Mouse (Mus musculus) hindbrain, postnatal 0 days (tissue): Measurements from ENCODE around the gene Cwc15. TPM values are rescaled to one million over a fixed set of nuclear protein-coding genes. Genes with fewer than 3 reads are reported as not detected.

Experiments
- ATAC-seq: fragments of 200-750 bp; cut with Nextera tagmentation; 2 replicates; pipeline ENCODE4 v1.8.0; 2017; ENCODE audit warnings: mild to moderate bottlenecking, moderate TSS enrichment, moderate library complexity
- DNase-seq: peaks from one replicate; pipeline ENCODE4 v3.0.0-alpha.2; 2015; ENCODE audit warnings: low spot score
- H3K27ac ChIP-seq: fragments of 300-500 bp; sonication (generic); 2 replicates; pipeline ENCODE4 v1.5.1; 2014; ENCODE audit warnings: mild to moderate bottlenecking
- H3K27me3 ChIP-seq: fragments of 300-500 bp; sonication (generic); 2 replicates; pipeline ENCODE4 v1.6.1; 2014; ENCODE audit warnings: low read length, mixed read lengths; ENCODE audit not compliant: insufficient read depth
- H3K36me3 ChIP-seq: fragments of 300-500 bp; sonication (generic); 2 replicates; pipeline ENCODE4 v1.6.1; 2014; ENCODE audit warnings: low read length, mixed read lengths; ENCODE audit not compliant: insufficient read depth
- H3K4me1 ChIP-seq: fragments of 300-500 bp; sonication (generic); 2 replicates; pipeline ENCODE4 v1.6.1; 2014; ENCODE audit warnings: antibody characterized with exemption, low read length, mixed read lengths; ENCODE audit not compliant: insufficient read depth
- H3K4me2 ChIP-seq: fragments of 300-500 bp; sonication (generic); 2 replicates; pipeline ENCODE4 v1.6.1; 2014; ENCODE audit warnings: low read depth, mild to moderate bottlenecking, low read length, moderate library complexity, mixed read lengths
- H3K4me3 ChIP-seq: fragments of 300-500 bp; sonication (generic); 2 replicates; pipeline ENCODE4 v1.5.1; 2014; ENCODE audit warnings: low read length
- H3K9ac ChIP-seq: fragments of 300-500 bp; sonication (generic); replicated peaks from 2 replicates; pipeline ENCODE4 v1.6.1; 2014; ENCODE audit warnings: mild to moderate bottlenecking, low read length, moderate library complexity, mixed read lengths
- H3K9me3 ChIP-seq: fragments of 300-500 bp; sonication (generic); 2 replicates; pipeline ENCODE4 v1.6.1; 2016; ENCODE audit warnings: low read length, mixed read lengths
- CTCF ChIP-seq: IDR thresholded peaks from 2 replicates; pipeline ENCODE4 v1.5.1; 2016; ENCODE audit warnings: antibody characterized with exemption, control low read depth, low read depth
- WGBS: fragments of 180-500 bp; shearing (Covaris S2); extraction: QIAGEN DNeasy Blood & Tissue Kit; methylation state at CpG from one replicate; pipeline ENCODE4 v1.1.7; 2014; 5-methylcytosine and 5-hydroxymethylcytosine counted together
- polyA plus RNA-seq: library from polyadenylated mRNA; unstranded; fragments of >200 nt; fragmentation: Nextera tagmentation; extraction: Ambion mirVana; gene quantifications from 2 replicates; pipeline ENCODE4 v1.2.1, GENCODE M21; 2015
- total RNA-seq: library from RNA; depleted of rRNA; stranded (reverse); fragments of >200 nt; gene quantifications from 2 replicates; pipeline ENCODE4 v1.2.3, GENCODE M21; 2014

Gene Cwc15
- total and polyA plus RNA-seq, 2 experiments from 2014 or later: 24.4 to 139 TPM

DNA sequence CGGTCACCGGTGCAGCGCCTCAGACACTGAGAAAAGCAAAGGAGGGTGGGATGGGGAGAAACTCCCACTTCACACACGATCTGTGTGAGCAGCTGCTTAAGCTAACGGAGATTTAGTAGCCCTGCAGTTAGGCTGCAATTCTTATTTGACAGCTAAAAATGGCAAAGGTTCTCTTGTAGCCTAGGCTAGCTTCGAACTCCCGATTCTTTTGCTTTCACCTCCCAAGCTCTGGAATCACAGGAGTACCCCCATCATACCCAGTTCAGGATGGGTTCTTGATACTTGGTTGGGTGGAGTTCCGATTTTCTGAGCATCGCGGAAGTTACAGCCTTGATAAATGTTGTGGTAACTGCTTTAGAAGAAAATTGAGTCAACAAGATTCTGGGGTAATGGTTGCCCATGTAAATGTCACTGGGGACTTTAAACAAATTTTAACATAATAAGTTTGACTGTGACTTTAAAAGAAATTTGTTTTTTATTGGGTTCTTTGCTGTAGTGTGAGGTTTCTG lies 553 bp downstream of the Cwc15 start:
- peak overlapping the region; percentile 80 for H3K27ac ChIP-seq
- peak overlapping the region; percentile 87 for H3K4me3 ChIP-seq
- no peak for DNase-seq
- no peaks in the 10 kb centered on the region for H3K27me3 ChIP-seq
- no peak for ATAC-seq
- H3K4me1 ChIP-seq: no peaks in the 10 kb centered on the region
- H3K9ac ChIP-seq: peak overlapping the region; percentile 89
- peak overlapping the region; percentile 59 for H3K4me2 ChIP-seq
- no peaks in the 10 kb centered on the region for H3K9me3 ChIP-seq
- TF ChIP-seq CTCF: no peak
- 6% methylated on average over 10 of the region's 10 CpGs for WGBS
- peaks cover 31% of the 10 kb centered on the region for H3K36me3 ChIP-seq

DNA sequence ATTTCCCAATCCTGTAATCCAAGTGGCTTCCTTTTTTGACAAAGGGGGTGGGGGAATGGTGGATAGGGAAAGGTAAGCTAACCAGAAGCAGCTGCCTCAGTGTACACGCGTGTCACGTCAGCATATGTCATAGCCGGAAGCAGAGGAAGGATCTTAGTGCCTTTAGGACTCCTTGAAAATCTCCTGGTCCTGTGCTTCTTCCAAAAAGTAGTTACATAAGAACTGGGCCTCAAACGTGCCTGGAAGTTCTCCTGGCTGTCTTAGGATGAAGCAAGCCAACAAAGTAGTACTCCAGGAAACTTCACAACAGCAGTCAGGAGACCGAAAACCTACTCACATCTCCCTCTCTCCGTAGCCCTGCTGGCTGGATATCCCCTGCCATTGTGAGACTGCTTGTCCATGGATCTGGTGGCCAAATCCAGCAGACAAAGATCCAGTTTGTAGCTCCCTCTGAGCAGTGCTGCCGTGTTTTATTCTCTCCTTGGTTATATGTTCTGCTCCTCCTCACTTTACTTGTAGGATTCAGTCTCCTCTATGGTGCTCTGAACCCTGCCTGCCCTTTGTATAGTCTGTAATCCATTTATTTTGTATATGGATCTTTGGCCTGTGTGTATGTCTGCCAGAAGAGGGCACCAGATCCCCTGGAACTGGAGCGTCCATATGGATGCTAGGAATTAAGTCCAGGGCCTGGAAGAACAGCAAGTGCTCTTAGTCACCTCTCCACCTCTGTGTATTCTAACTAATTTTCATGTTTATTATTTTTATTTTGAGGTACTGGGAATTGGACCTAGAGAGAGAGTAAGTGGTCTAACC lies 12.4 kb downstream of the Cwc15 start:
- Histone ChIP-seq H3K4me3 (no peak overlapping the region), H3K4me2 (no peak overlapping the region), H3K27ac (no peak overlapping the region), H3K27me3 (no peaks in the 10 kb centered on the region), H3K36me3 (peaks cover 21% of the 10 kb centered on the region), H3K9ac (no peak overlapping the region), H3K4me1 (no peaks in the 10 kb centered on the region), H3K9me3 (no peaks in the 10 kb centered on the region)
- ATAC-seq (peak; percentile 80), DNase-seq (peak; percentile 75)
- WGBS: 78% methylated on average over 9 of the region's 9 CpGs
- peak; percentile 84 for TF ChIP-seq CTCF

DNA sequence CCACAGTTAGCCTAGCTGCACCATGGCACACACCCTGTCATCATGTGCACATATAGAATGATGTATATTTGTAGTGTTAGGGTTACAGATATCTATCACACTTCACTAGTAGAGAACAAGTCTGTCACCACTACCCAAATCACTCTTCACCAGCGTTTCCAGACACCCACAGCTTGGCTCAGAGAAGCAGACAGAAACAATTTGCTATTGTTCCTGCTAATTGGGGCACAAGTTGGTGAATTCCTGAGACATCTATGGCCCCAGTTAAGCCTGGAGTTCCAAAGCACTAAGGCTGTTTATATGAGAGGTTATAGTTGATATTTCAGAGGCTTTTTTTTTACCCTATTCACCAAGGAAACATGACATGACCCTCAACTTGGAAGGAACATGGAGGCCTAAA lies 16.9 kb downstream of the Cwc15 start:
- H3K4me2 ChIP-seq: no peak overlapping the region
- no peak for ATAC-seq

GRCm38 (mm10) chr9:14518105-14518504 lies 17.7 kb downstream of the Cwc15 start:
- Histone ChIP-seq H3K4me2 (no peak overlapping the region), H3K9me3 (no peaks in the 10 kb centered on the region), H3K27me3 (no peaks in the 10 kb centered on the region), H3K4me3 (no peak overlapping the region), H3K9ac (no peak overlapping the region), H3K36me3 (no peaks in the 10 kb centered on the region), H3K4me1 (no peaks in the 10 kb centered on the region), H3K27ac (no peak overlapping the region)
- 78% methylated on average over 3 of the region's 3 CpGs for WGBS
- TF ChIP-seq CTCF: no peak
- DNase-seq (no peak), ATAC-seq (no peak)

More for the DNA sequence above, 16.9 kb downstream of the Cwc15 start:
- 37% methylated on average over 1 of the region's 1 CpGs for WGBS
- Histone ChIP-seq H3K9me3 (no peaks in the 10 kb centered on the region), H3K4me1 (no peaks in the 10 kb centered on the region), H3K27ac (no peak overlapping the region), H3K36me3 (no peaks in the 10 kb centered on the region), H3K9ac (no peak overlapping the region), H3K4me3 (no peak overlapping the region), H3K27me3 (no peaks in the 10 kb centered on the region)
- no peak for TF ChIP-seq CTCF
- DNase-seq: no peak

DNA sequence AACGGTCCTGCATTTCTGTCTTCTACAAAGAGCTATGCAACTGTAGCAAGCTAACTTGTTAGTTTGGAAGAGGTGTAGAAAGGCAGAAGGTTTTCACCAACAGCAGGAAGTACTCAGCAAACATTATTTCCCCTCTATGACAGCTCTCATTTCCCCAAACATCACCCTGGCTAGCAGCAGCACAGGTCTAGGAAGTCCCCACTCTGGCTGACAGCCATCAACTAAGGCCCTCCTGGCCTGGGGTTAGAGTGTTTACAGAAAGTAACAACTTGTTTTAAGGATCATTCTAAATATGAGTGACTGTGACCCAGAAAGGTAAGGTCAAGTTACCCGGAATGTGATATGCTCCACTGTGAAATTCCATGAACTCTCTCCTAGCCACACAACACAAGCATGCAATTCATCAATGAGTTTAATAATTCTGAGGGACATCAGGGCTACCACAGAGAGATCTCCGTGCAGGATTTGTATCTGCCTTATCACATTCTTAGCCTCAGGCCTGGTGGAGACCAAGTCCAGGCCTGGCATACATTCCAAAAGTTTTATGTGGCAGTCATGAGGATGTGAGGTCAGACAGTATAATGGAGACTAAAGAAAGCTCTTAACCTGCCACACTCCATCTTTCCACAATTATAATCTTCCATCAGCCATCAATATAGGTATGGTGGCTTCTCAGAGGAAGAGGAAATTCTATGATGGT lies 20.7 kb downstream of the Cwc15 start:
- Histone ChIP-seq H3K4me3 (no peak overlapping the region), H3K36me3 (no peaks in the 10 kb centered on the region), H3K9me3 (no peaks in the 10 kb centered on the region), H3K27ac (no peak overlapping the region), H3K4me2 (no peak overlapping the region), H3K27me3 (no peaks in the 10 kb centered on the region), H3K4me1 (no peaks in the 10 kb centered on the region), H3K9ac (no peak overlapping the region)
- TF ChIP-seq CTCF: no peak
- DNase-seq (no peak), ATAC-seq (no peak)
- WGBS: 76% methylated on average over 3 of the region's 3 CpGs

DNA sequence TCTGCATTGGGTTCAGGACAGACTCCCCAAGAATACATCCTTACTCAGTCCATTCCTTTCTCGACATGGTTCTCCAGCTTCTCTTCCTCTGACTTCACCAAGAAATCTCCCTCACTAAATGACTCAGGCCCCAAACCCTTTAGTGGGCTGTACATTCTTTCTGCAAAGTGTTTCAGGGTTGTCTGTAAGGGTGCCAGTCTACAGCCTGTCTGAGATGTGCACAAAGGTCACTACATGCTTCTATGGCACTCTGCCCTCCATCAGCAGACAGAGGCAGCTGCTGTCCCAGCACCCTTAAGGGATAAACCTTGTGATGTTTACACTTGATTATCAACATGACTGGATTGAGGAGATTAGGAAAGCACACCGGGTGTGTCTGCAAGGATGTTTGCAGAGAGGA lies 21.3 kb downstream of the Cwc15 start:
- TF ChIP-seq CTCF: no peak
- no peaks in the 10 kb centered on the region for H3K4me1 ChIP-seq
- no peak for DNase-seq
- H3K27me3 ChIP-seq: no peaks in the 10 kb centered on the region
- no peaks in the 10 kb centered on the region for H3K36me3 ChIP-seq
- no peaks in the 10 kb centered on the region for H3K9me3 ChIP-seq
- H3K9ac ChIP-seq: no peak overlapping the region
- no peak overlapping the region for H3K4me2 ChIP-seq
- WGBS: 63% methylated on average over 2 of the region's 2 CpGs
- no peak overlapping the region for H3K4me3 ChIP-seq
- no peak overlapping the region for H3K27ac ChIP-seq
- no peak for ATAC-seq
